Mouse (Mus musculus) erythroblast, embryonic 14.5 days (primary cell): ENCODE measurements around the gene Fam229b. TPM values are rescaled to one million over a fixed set of nuclear protein-coding genes. Genes with fewer than 3 reads are reported as not detected.

Experiments
- H3K27me3 ChIP-seq: 2 replicates; pipeline ENCODE4 v1.6.1; 2012; ENCODE audit warnings: inconsistent platforms; ENCODE audit not compliant: control insufficient read depth
- H3K36me3 ChIP-seq: 2 replicates; pipeline ENCODE4 v1.6.1; 2012; ENCODE audit warnings: mild to moderate bottlenecking, inconsistent platforms; ENCODE audit not compliant: control insufficient read depth
- H3K4me1 ChIP-seq: 2 replicates; pipeline ENCODE4 v1.6.1; 2012; ENCODE audit warnings: inconsistent platforms; ENCODE audit not compliant: control insufficient read depth
- H3K4me3 ChIP-seq: replicated peaks from 2 replicates; pipeline ENCODE3; 2012; ENCODE audit warnings: moderate library complexity, mild to moderate bottlenecking, inconsistent platforms
- H3K9me3 ChIP-seq: 2 replicates; pipeline ENCODE4 v1.6.1; 2012; ENCODE audit warnings: low read length, inconsistent platforms, mixed read lengths; ENCODE audit not compliant: control insufficient read depth
- GATA1 ChIP-seq: IDR thresholded peaks from 2 replicates; pipeline ENCODE4 v1.6.1; 2012; ENCODE audit warnings: low read length, inconsistent platforms, mixed read lengths
- TAL1 ChIP-seq: IDR thresholded peaks from 3 replicates; pipeline ENCODE4 v1.6.1; 2012; ENCODE audit warnings: low read length, inconsistent platforms, mixed read lengths
- polyA plus RNA-seq: library from polyadenylated mRNA; stranded (reverse); fragments of >175 nt; gene quantifications from 2 replicates; pipeline ENCODE4 v1.2.3, GENCODE M21; 2012

The Fam229b gene
- polyA plus RNA-seq, result 0.12 TPM in 1 of 2 replicates, not detected in the other

DNA sequence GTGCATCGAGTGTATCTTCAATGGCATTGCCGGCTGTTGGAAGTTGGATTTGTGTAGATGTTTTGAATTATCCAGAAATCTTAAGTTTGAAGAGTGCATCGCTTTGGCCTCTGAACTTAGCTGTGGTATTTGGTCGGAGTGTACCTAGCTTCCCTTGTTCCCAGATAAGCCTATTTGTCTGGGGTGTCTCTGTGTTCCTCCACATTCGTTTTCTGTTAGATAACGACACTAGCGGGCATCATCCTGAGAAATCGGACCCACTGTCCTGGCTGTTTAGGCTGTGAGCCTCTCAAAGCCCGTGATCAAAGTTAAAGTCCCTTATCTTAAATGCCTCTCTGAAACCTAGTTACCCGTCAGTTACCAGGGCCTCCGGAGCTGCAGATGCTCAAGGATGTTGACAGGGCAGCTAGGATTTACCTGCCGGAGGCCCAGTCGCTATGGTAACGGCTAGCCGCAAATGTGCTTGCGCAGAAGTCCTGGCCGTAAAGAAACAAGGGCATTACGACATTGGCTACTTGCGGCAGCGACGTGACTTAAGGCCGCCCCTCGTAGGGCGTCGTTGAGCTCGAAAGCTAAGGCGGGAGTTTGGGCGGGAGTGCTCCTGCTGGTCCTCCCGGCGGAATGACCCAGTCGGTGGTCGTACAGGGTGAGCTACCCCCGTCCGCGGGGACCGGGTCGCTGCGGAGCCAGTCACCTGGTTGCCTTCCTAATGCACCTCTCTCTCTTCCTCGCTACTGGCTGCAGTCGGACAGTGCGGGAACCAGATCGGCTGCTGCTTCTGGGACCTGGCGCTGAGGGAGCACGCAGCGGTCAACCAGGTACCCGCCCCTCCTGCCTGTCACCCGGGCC, at the start of gene Fam229b, which contains the start of gene Tube1:
Gene Fam229b, minus strand, starts transcription at position 453 of the 849 bp plus-strand sequence.
Gene Tube1, plus strand, starts transcription at position 515 of the 849 bp plus-strand sequence.
- H3K4me1 ChIP-seq, result peaks cover 24% of the 10 kb centered on the region

GRCm38 (mm10) chr10:39176981-39177380, 43.3 kb upstream of the Fam229b start:
- Histone ChIP-seq H3K4me1 (peaks cover 1% of the 10 kb centered on the region), H3K27me3 (no peaks in the 10 kb centered on the region), H3K4me3 (no peak overlapping the region), H3K9me3 (no peaks in the 10 kb centered on the region), H3K36me3 (no peaks in the 10 kb centered on the region)
- TF ChIP-seq TAL1 (no peak), GATA1 (no peak)

More for the DNA sequence above, at the start of gene Fam229b, which contains the start of gene Tube1:
- Histone ChIP-seq H3K9me3 (no peaks in the 10 kb centered on the region), H3K27me3 (no peaks in the 10 kb centered on the region), H3K4me3 (peak within 1 kb of the TSS; percentile 87), H3K36me3 (peaks cover 26% of the 10 kb centered on the region)
- TF ChIP-seq GATA1, result no peak
- TF ChIP-seq TAL1, result no peak

DNA sequence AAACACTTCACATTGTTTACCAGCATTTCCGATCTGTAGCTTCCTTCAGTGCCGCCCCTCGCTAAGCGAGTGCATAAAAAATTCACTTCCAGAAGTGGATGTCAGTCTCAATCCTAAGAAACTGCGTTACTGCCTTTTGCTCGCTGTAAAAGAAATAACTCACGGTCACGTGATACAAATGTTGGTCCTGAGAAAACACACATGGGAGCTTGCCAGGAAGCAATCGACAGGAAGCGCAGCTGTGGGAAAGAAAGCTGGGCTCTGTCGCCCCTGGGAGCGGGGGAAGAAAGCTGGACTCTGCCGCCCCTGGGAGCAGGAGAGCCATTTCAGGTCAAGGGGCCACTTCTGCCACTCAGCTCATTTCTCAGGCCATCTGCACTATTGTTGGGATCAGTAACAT, 39.4 kb upstream of the Fam229b start:
- TF ChIP-seq TAL1, result no peak
- TF ChIP-seq GATA1, result no peak
- Histone ChIP-seq H3K27me3 (peaks cover 6% of the 10 kb centered on the region), H3K9me3 (no peaks in the 10 kb centered on the region), H3K4me1 (peaks cover 14% of the 10 kb centered on the region), H3K36me3 (no peaks in the 10 kb centered on the region), H3K4me3 (no peak overlapping the region)

DNA sequence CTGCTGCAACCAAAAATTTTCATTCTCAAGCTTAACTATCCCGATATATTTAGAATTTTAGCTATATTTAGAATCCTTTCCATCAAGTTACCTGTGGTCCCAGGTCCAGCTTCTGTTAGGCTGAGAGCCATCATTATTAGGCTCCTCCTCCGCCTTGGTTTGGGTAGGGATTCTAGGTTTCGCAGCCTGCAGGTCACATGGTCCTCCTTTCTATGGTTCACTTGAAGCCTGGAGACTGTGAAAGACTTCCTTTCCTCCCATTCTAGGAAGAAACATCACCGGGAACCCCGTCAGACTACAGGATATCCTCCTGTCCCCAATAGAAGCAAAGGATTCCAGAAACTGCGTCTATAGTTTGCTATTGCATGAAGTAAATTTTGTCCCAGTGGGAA, 38.8 kb upstream of the Fam229b start:
- no peak overlapping the region for H3K4me3 ChIP-seq
- peaks cover 7% of the 10 kb centered on the region for H3K27me3 ChIP-seq
- TF ChIP-seq GATA1 (no peak), TAL1 (no peak)
- H3K9me3 ChIP-seq, result no peaks in the 10 kb centered on the region
- H3K4me1 ChIP-seq, result peaks cover 14% of the 10 kb centered on the region
- no peaks in the 10 kb centered on the region for H3K36me3 ChIP-seq

DNA sequence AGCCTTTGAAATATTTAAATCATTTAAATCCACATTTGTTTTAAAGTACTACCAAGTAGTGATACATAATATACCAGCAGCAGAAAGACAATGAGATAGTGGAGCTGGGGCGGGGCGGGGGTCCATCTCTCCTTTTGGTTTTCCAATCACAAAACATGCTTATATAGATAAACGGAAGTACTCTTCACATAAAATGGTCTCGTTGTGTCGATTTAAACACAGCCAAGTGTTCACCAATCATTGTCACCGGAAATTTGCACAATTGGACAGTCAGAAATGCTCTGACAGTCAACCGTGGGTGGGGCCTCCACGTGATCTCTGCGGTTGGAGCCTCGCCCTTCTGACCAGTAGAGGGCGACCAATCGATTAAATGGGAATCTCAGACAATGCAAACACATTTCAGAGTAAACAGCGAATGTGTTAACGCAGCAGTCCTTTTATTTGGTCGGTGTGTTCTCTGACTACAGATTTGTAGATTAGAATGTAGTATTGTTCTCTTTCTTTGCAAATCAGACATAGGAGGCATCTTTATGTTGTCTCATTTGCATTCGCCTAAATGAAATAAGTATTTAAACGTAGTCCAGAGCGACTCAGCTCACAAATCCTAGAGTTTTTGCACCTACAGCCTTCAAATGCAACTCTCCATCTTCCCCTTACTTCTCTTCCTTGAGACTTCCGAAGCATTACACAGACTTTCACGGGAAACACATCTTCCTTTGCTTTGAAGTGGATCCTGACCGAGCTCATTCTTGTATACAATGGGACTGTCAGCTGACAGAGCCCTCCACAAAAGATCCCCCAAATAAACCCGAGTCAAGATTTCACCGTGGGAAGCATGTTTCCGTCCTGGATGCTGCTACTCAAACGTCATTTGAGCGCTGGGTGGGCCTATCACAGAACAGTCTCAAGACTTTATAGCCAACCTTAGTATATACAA, 38.2 kb upstream of the Fam229b start:
- peak overlapping the region; percentile 55 for H3K4me3 ChIP-seq
- peaks cover 14% of the 10 kb centered on the region for H3K4me1 ChIP-seq
- peaks cover 11% of the 10 kb centered on the region for H3K27me3 ChIP-seq
- H3K9me3 ChIP-seq, result no peaks in the 10 kb centered on the region
- TF ChIP-seq TAL1 (no peak), GATA1 (no peak)
- H3K36me3 ChIP-seq, result no peaks in the 10 kb centered on the region

- H3K4me3 ChIP-seq, result peak overlapping the region; percentile 55
- H3K9me3 ChIP-seq, result no peaks in the 10 kb centered on the region
- TF ChIP-seq GATA1 (no peak), TAL1 (no peak)
- peaks cover 18% of the 10 kb centered on the region for H3K27me3 ChIP-seq
- H3K36me3 ChIP-seq, result no peaks in the 10 kb centered on the region
- H3K4me1 ChIP-seq, result peaks cover 14% of the 10 kb centered on the region
Observed at GRCm38 (mm10) chr10:39171134-39171533, 37.4 kb upstream of the Fam229b start.

DNA sequence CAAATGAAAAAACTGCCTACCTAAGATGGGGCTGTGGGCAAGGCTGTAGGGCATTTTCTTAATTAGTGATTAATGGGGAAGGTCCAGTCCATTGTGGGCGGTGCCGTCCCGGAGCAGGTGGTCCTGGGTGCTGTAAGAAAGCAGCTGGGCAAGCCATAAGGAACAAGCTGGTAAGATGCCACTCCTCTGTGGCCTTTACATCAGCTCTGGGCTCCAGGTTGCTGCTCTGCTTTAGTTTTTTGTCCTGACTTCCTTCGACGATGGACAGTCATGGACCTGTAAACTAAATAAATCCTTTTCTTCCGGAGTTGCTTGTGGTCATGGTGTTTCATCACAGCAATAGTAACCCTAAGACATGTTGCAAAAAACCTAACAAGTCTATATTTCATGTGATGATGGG, 37.0 kb upstream of the Fam229b start:
- H3K36me3 ChIP-seq, result no peaks in the 10 kb centered on the region
- H3K9me3 ChIP-seq, result no peaks in the 10 kb centered on the region
- H3K4me1 ChIP-seq, result peaks cover 14% of the 10 kb centered on the region
- H3K4me3 ChIP-seq, result no peak overlapping the region
- no peak for TF ChIP-seq GATA1
- no peak for TF ChIP-seq TAL1
- peaks cover 21% of the 10 kb centered on the region for H3K27me3 ChIP-seq

DNA sequence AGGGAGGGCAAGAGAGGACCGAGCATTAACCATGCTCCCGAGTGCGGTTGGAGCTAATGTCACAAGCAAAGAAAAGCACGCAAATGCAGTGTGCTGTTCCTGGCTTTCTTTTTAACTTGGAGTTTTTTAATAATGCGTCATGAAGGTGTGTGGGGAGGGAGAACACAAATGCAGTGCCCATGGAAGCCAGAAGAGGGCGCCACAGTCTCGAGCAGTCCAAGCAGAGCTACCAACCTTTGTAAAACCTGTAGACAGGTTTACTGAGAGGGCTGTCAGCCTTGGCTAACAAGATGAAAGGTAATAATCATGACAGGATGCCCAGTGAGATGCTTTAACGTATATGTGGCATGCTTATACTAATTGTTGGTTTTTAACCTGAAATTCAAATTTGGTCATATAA, 36.5 kb upstream of the Fam229b start:
- no peak overlapping the region for H3K4me3 ChIP-seq
- H3K36me3 ChIP-seq, result no peaks in the 10 kb centered on the region
- H3K27me3 ChIP-seq, result peaks cover 24% of the 10 kb centered on the region
- H3K4me1 ChIP-seq, result peaks cover 14% of the 10 kb centered on the region
- no peaks in the 10 kb centered on the region for H3K9me3 ChIP-seq
- no peak for TF ChIP-seq TAL1
- no peak for TF ChIP-seq GATA1

- Histone ChIP-seq H3K27me3 (peaks cover 28% of the 10 kb centered on the region), H3K36me3 (no peaks in the 10 kb centered on the region), H3K9me3 (no peaks in the 10 kb centered on the region), H3K4me3 (no peak overlapping the region), H3K4me1 (peaks cover 14% of the 10 kb centered on the region)
- no peak for TF ChIP-seq TAL1
Observed at GRCm38 (mm10) chr10:39169642-39170041, 35.9 kb upstream of the Fam229b start.
